Mouse (Mus musculus) neural tube, embryonic 15.5 days (tissue): ENCODE data around the gene Vrk1. TPM values are rescaled to one million over a fixed set of nuclear protein-coding genes. Genes with fewer than 3 reads are reported as not detected.

Experiments
- ATAC-seq: fragments of 200-750 bp; cut with Nextera tagmentation; 2 replicates; pipeline ENCODE4 v1.8.0; 2017; ENCODE audit warnings: mild to moderate bottlenecking, moderate TSS enrichment, moderate library complexity; ENCODE audit not compliant: low FRiP score
- H3K27ac ChIP-seq: fragments of 300-500 bp; sonication (generic); replicated peaks from 2 replicates; pipeline ENCODE4 v1.5.1; 2015; ENCODE audit warnings: mild to moderate bottlenecking, inconsistent platforms
- H3K27me3 ChIP-seq: fragments of 300-500 bp; sonication (generic); replicated peaks from 2 replicates; pipeline ENCODE4 v1.6.1; 2015; ENCODE audit warnings: inconsistent platforms
- H3K36me3 ChIP-seq: fragments of 300-500 bp; sonication (generic); 2 replicates; pipeline ENCODE4 v1.6.1; 2015; ENCODE audit warnings: inconsistent platforms
- H3K4me1 ChIP-seq: fragments of 300-500 bp; sonication (generic); 2 replicates; pipeline ENCODE4 v1.6.1; 2015; ENCODE audit warnings: inconsistent platforms
- H3K4me2 ChIP-seq: fragments of 300-500 bp; sonication (generic); 2 replicates; pipeline ENCODE4 v1.6.1; 2015; ENCODE audit warnings: inconsistent platforms, mild to moderate bottlenecking, moderate library complexity
- H3K4me3 ChIP-seq: fragments of 300-500 bp; sonication (generic); replicated peaks from 2 replicates; pipeline ENCODE4 v1.5.1; 2015; ENCODE audit warnings: mild to moderate bottlenecking, inconsistent platforms
- H3K9ac ChIP-seq: fragments of 300-500 bp; sonication (generic); replicated peaks from 2 replicates; pipeline ENCODE4 v1.6.1; 2015; ENCODE audit warnings: mild to moderate bottlenecking, inconsistent platforms
- H3K9me3 ChIP-seq: fragments of 300-500 bp; sonication (generic); replicated peaks from 2 replicates; pipeline ENCODE4 v1.6.1; 2016; ENCODE audit warnings: inconsistent platforms
- WGBS: fragments of 180-500 bp; shearing (Covaris S2); methylation state at CpG from one replicate; pipeline ENCODE4 v1.1.7; 2015; ENCODE audit warnings: mixed read lengths; 5-methylcytosine and 5-hydroxymethylcytosine counted together
- polyA plus RNA-seq: library from polyadenylated mRNA; unstranded; fragments of >200 nt; fragmentation: Nextera tagmentation; extraction: Ambion mirVana; gene quantifications from 2 replicates; pipeline ENCODE4 v1.2.1, GENCODE M21; 2015

The Vrk1 gene
- polyA plus RNA-seq, 1 experiment from 2014 or later: 24.8 TPM

DNA sequence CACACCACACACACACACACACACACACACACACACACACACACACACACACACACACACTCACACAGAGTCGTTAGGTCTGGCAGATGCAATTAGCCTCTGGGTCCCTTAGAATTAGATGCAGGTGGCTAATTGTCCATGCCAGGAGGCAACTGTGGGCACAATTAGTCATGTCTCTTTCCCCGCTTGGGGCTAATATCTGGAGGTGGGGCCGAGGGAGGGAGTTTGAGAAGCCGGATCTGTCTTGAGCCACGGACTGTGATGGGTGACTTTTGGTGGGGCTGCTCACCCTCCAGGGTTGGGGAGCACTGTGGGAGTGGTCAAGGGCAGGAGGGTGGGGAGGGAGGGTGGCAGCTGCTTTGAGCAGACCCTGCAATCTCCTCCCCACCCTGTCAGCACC lies 35.9 kb upstream of the Vrk1 start:
- Histone ChIP-seq H3K4me1 (peaks cover 7% of the 10 kb centered on the region; the same call in 1 of the 2 replicates), H3K36me3 (no peaks in the 10 kb centered on the region), H3K27ac (no peak overlapping the region), H3K9me3 (no peaks in the 10 kb centered on the region), H3K4me3 (no peak overlapping the region), H3K27me3 (no peaks in the 10 kb centered on the region), H3K4me2 (no peak overlapping the region), H3K9ac (no peak overlapping the region)
- 22% methylated on average over 5 of the region's 5 CpGs for WGBS
- ATAC-seq: no peak

DNA sequence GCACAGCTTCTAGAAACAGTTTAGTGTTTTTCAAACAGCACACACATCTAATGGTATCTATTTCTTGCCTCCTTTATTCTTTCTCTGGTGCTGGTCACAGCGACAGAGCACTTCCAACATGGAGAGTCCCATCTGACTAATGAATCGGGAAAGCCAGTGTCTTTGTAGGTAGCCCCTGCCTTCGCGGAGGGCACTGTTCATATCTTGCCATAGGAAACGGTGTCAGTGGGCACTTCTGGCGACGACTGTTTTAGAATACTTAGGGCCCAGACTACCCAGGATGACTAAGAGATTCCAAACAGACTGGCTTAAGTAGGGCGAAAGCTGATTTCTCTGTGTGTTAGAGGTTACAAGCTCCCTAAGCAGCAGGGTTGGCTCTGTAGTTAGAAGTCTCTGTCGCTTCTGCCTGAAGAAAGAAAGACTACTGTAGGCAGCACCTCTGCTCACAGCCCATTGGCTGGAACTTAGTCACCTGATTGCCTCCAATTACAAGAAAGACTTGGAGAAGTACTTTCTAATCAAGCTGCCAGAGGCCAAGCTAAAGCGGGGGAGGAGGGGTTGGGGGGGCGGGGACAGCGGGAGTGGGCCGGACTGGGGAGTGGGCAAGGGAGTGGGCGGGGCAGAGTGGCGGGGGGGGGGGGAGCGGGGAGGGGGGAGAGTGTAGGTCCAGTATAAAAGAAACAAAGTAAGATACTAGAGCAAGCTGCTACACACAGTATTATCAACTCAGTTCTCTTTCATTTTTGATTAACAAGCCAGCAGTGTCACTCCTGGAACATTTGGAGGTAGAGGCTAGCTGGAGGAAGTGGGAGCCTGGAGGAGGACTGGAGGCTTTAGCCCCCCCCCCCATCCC lies 28.7 kb upstream of the Vrk1 start:
- WGBS: 35% methylated on average over 12 of the region's 16 CpGs
- Histone ChIP-seq H3K27me3 (no peaks in the 10 kb centered on the region), H3K36me3 (no peaks in the 10 kb centered on the region), H3K27ac (no peak overlapping the region), H3K9ac (no peak overlapping the region), H3K4me2 (no peak overlapping the region), H3K4me1 (no peaks in the 10 kb centered on the region), H3K4me3 (no peak overlapping the region), H3K9me3 (no peaks in the 10 kb centered on the region)
- ATAC-seq: no peak

DNA sequence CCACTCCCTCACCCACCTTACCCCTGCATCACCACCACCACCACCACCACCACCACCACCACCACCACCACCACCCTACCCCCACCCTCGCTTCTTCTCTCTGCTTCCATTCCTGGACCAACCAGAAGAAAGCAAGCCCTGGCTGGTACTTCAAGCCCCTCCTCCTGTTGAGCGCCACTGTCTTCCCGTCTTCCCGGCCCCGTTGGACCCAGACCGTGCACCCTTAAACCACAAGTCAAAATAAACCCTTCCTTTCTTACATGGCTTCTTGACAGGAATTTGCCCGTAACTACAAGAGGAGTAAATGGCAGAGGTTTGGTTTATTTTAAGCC lies 28.1 kb upstream of the Vrk1 start:
- WGBS: 88% methylated on average over 6 of the region's 7 CpGs
- no peak for ATAC-seq
- H3K4me3 ChIP-seq: no peak overlapping the region
- H3K9me3 ChIP-seq: no peaks in the 10 kb centered on the region
- no peak overlapping the region for H3K9ac ChIP-seq
- H3K4me1 ChIP-seq: no peaks in the 10 kb centered on the region
- H3K4me2 ChIP-seq: no peak overlapping the region
- H3K27me3 ChIP-seq: no peaks in the 10 kb centered on the region
- no peak overlapping the region for H3K27ac ChIP-seq
- no peaks in the 10 kb centered on the region for H3K36me3 ChIP-seq

DNA sequence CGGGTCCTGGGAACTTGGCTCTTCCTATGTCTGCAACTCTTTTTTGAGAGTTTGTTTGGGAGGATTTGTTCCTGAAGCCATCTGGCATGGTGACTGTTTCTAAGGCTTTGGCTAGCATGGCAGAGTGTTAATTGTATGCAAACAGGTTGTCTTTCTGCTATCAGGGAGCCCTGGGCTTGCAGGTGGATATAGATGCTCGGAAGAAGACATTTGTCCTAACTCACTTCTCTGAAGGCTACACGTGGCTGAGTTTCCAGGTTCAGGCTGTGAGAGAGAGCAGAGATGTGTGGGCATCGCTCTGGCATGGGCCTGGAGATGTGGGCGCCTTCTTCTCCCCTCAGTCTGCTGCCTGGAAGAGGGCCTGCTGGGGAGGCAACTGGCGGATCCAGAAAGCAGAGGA lies 27.4 kb upstream of the Vrk1 start:
- Histone ChIP-seq H3K4me1 (no peaks in the 10 kb centered on the region), H3K4me3 (no peak overlapping the region), H3K27me3 (no peaks in the 10 kb centered on the region), H3K9ac (no peak overlapping the region), H3K27ac (no peak overlapping the region), H3K4me2 (no peak overlapping the region), H3K9me3 (no peaks in the 10 kb centered on the region), H3K36me3 (no peaks in the 10 kb centered on the region)
- WGBS: 87% methylated on average over 6 of the region's 6 CpGs
- no peak for ATAC-seq

DNA sequence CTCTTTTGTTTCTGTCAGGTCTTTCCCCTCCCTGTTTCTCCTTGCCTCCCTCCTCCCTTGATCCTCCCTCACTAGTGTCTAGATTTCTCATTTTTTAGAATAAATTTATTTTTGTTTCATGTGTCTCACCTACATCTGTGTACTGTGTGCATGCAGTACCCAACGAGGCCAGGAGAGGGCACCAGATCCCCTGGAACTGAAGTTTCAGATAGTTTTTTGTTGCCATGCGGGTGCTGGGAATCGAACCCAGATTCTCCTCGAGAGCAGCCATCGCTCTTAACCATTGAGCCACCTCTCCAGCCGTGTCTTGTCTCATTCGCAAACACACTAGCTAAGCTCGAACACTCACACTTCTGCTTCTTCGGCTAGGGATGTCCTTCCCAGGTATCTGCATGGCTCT lies 26.5 kb upstream of the Vrk1 start:
- Histone ChIP-seq H3K4me1 (no peaks in the 10 kb centered on the region), H3K27ac (no peak overlapping the region), H3K9ac (no peak overlapping the region), H3K27me3 (no peaks in the 10 kb centered on the region), H3K4me3 (no peak overlapping the region), H3K36me3 (no peaks in the 10 kb centered on the region), H3K9me3 (no peaks in the 10 kb centered on the region), H3K4me2 (no peak overlapping the region)
- ATAC-seq: no peak
- WGBS: 91% methylated on average over 9 of the region's 9 CpGs

DNA sequence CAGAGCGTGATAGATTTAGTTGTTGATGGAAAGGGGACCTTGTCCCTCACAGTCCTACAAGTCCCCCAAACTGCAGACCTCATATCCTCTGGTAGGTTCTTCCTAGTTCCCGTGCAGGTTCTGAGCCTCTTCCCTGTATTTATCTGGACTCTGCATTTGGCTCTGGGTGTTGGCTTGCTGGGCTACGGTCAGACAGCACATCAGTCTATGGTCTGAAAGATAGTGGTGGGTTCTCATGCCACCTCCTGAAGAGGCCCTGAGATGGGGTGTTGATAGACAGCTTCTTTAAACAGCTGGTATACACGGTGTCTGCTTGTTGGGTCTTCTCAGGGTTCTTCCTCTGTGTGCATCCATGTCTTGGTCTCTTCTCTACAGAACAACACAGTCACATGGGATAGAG lies 21.6 kb upstream of the Vrk1 start:
- H3K27ac ChIP-seq: no peak overlapping the region
- no peaks in the 10 kb centered on the region for H3K36me3 ChIP-seq
- no peak overlapping the region for H3K4me2 ChIP-seq
- ATAC-seq: no peak
- peaks cover 3% of the 10 kb centered on the region; the same call in 1 of the 2 replicates for H3K4me1 ChIP-seq
- no peak overlapping the region for H3K4me3 ChIP-seq
- H3K9ac ChIP-seq: no peak overlapping the region
- no peaks in the 10 kb centered on the region for H3K9me3 ChIP-seq
- WGBS: 91% methylated on average over 4 of the region's 4 CpGs
- H3K27me3 ChIP-seq: no peaks in the 10 kb centered on the region

DNA sequence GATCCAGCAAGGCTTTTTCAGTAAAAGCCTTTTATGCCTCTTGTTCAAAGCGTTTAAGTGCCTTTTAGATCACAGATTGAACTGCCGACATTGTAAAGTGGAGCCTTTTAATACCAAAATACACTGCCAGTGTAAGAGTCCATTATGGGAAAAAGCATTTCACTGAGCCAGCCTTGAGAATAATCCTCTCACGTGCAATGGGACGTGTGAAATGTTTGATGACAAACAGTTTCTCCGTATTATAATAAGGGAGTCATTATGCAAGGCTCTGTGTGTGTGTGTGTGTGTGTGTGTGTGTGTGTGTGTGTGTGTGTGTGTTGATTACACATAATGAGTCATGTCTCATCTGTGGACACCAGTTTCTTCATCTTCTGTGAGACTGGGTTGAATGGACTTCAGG lies 17.3 kb upstream of the Vrk1 start:
- Histone ChIP-seq H3K9me3 (no peaks in the 10 kb centered on the region), H3K27me3 (no peaks in the 10 kb centered on the region), H3K4me3 (no peak overlapping the region), H3K27ac (no peak overlapping the region), H3K4me1 (peaks cover 10% of the 10 kb centered on the region; the same call in 1 of the 2 replicates), H3K9ac (no peak overlapping the region), H3K4me2 (no peak overlapping the region), H3K36me3 (no peaks in the 10 kb centered on the region)
- ATAC-seq: no peak
- 47% methylated on average over 5 of the region's 5 CpGs for WGBS

DNA sequence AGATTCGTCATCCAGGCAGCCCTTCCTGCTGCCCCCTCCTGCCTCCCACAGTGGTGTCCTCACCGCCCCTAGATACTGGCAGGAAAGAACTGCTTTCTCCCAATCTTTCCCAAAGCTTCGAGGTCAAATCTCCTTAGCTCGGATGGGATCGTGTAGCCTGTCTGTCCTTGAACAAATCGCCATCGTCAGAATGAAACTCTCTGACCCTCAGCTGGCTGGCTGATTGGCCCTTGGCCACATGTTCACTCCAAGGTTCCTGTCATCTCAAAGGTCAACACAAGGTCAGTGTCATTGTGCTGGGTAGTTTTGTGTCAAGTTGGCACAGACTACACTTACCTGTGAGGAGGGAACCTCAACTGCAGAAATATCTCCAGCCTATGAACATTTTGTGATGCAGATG lies 16.7 kb upstream of the Vrk1 start:
- Histone ChIP-seq H3K27me3 (no peaks in the 10 kb centered on the region), H3K4me2 (no peak overlapping the region), H3K9me3 (no peaks in the 10 kb centered on the region), H3K9ac (no peak overlapping the region), H3K36me3 (no peaks in the 10 kb centered on the region), H3K4me1 (peaks cover 10% of the 10 kb centered on the region; the same call in 1 of the 2 replicates), H3K4me3 (no peak overlapping the region), H3K27ac (no peak overlapping the region)
- WGBS: 71% methylated on average over 7 of the region's 7 CpGs
- ATAC-seq: no peak

DNA sequence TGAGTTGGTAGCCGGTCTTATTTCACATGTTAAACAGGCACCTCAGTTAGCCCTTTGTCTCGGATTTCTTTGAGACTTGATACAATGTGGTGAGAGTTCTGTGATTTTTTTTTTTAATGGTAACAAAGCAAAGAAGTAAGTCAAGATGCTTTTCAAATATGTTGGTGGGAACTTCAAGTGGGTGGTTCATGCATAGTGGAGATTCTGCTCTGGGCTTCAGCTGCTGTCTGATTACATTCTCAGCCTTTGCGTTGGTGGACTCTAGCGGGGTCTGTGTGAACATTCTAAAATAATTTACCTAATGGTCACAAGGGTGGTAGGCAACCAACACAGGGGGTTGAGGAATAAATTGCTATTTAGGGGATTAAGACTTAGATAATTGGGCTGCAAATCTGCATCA lies 14.1 kb upstream of the Vrk1 start:
- Histone ChIP-seq H3K4me2 (no peak overlapping the region), H3K36me3 (no peaks in the 10 kb centered on the region), H3K9me3 (no peaks in the 10 kb centered on the region), H3K27ac (no peak overlapping the region), H3K4me1 (peaks cover 10% of the 10 kb centered on the region; the same call in 1 of the 2 replicates), H3K9ac (no peak overlapping the region), H3K27me3 (no peaks in the 10 kb centered on the region), H3K4me3 (no peak overlapping the region)
- ATAC-seq: no peak
- 55% methylated on average over 4 of the region's 4 CpGs for WGBS

DNA sequence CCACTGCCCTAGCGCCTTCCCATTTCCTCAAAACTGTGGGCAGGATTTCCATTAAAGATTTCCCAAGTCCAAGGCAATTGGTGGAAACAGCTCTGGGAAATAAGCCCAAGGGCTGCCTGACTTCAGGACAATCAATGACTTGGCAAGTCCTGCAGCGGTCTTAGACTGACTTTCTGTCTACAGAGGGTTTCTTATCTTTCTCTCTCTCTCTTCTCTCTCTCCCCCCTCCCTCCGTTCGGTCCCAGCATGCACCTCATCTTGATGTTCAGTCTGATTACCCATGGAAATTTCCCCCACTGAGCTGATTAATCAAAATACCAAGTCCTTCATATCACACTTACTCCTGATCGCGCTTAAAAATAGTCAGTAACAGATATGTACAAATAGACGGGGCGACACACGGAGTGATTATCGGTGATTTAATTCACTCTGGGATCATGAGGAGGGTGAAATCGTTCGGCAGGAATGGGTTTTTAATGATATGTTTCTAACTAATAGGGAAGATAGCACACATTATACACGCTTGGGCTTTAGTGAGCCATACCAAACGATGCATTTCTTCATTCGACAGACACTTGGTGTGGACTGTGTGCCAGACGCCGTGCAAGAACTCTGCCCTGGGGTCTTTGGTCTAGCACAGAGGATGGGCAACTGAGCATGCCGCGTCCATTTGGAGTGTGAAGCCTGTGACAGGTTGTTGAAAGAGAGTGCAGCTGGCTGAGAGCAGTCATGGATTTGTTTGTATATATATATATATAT lies 12.8 kb upstream of the Vrk1 start:
- Histone ChIP-seq H3K27ac (no peak overlapping the region; the same call in 1 of the 2 replicates), H3K27me3 (no peaks in the 10 kb centered on the region), H3K4me2 (peak overlapping the region; percentile 25), H3K9me3 (no peaks in the 10 kb centered on the region), H3K36me3 (no peaks in the 10 kb centered on the region), H3K4me1 (peaks cover 16% of the 10 kb centered on the region), H3K9ac (no peak overlapping the region), H3K4me3 (no peak overlapping the region)
- 62% methylated on average over 19 of the region's 19 CpGs for WGBS
- no peak for ATAC-seq

DNA sequence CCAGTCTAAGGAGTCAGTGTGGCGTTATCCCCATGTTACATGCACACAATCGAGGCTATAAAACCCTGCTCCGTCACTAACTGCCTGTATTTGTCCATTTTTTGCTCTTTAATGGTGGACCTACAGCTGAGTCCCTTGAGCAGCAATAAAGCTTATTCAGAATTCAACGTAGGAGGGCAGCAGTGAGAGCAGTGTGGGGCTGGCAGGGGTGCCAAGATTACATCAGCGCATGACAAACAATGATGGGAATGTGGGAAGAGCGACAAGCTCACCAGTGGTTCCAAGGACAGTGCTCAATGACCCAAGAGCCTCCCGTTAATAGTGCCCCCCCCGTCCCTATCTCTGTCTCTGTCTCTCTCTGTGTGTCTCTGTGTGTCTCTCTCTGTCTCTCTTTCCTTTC lies 8.3 kb upstream of the Vrk1 start:
- WGBS: 36% methylated on average over 8 of the region's 8 CpGs
- no peaks in the 10 kb centered on the region for H3K36me3 ChIP-seq
- no peak overlapping the region for H3K27ac ChIP-seq
- H3K9ac ChIP-seq: no peak overlapping the region
- no peaks in the 10 kb centered on the region for H3K27me3 ChIP-seq
- no peak for ATAC-seq
- peaks cover 13% of the 10 kb centered on the region; the same call in 1 of the 2 replicates for H3K4me1 ChIP-seq
- H3K4me2 ChIP-seq: no peak overlapping the region
- H3K9me3 ChIP-seq: no peaks in the 10 kb centered on the region
- no peak overlapping the region for H3K4me3 ChIP-seq

DNA sequence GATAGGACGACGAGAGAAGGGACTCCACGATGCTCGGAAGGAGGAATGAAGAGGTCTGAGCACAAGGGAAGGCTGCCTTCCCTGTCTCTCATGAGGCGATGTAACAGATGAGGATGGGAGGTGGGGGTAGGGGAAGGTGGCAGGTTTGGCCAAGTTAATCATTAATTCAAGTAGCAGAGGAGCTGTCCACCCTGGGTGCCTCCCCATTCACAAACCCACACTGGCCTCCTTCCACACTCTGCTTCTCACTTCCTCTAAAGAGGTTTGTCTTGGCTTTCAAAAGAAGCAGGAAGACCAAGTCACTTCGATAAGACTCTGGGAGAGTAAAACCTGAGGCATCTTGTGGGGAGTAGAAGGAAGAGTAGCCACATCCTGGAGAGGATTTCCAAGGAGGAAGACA lies 5.3 kb upstream of the Vrk1 start:
- 79% methylated on average over 6 of the region's 6 CpGs for WGBS
- H3K36me3 ChIP-seq: no peaks in the 10 kb centered on the region
- H3K4me3 ChIP-seq: no peak overlapping the region
- H3K4me1 ChIP-seq: peaks cover 6% of the 10 kb centered on the region; the same call in 1 of the 2 replicates
- no peaks in the 10 kb centered on the region for H3K9me3 ChIP-seq
- ATAC-seq: no peak
- no peak overlapping the region for H3K27ac ChIP-seq
- H3K4me2 ChIP-seq: no peak overlapping the region
- no peaks in the 10 kb centered on the region for H3K27me3 ChIP-seq
- no peak overlapping the region for H3K9ac ChIP-seq
